Mouse (Mus musculus) liver, postnatal 0 days (tissue): ENCODE data around the gene Grik1.

Experiments used
- CTCF ChIP-seq: sonication (generic); IDR thresholded peaks from 2 replicates; pipeline ENCODE4 v1.5.1; 2016; ENCODE audit warnings: antibody characterized with exemption, low read depth
- EP300 ChIP-seq: IDR thresholded peaks from 2 replicates; pipeline ENCODE4 v1.6.1; 2016; ENCODE audit warnings: antibody characterized with exemption, low read depth, mild to moderate bottlenecking

- TF ChIP-seq CTCF (no peak), EP300 (no peak)
Observed at GRCm38 (mm10) chr16:88111459-88111858, 178.6 kb downstream of the Grik1 start.
